Mouse (Mus musculus) ovary, adult 18-20 months (tissue): ENCODE measurements around the gene Smim1.

Source experiments
- DNase-seq: peaks from one replicate; pipeline ENCODE4 v3.0.0; 2022; ENCODE audit warnings: low spot score, mixed read lengths

The Smim1 gene

GRCm38 (mm10) chr4:154025641-154026440 is at the start of gene Smim1:
Smim1 (minus strand) TSS chr4:154026230.
- DNase-seq, result peak; percentile 82

GRCm38 (mm10) chr4:154071941-154072340 is 45.9 kb upstream of the Smim1 start:
- DNase-seq, result no peak

GRCm38 (mm10) chr4:154071521-154071920 is 45.5 kb upstream of the Smim1 start:
- no peak for DNase-seq

GRCm38 (mm10) chr4:154070896-154071295 is 44.9 kb upstream of the Smim1 start:
- DNase-seq, result no peak

- DNase-seq, result no peak
Measured at GRCm38 (mm10) chr4:154064827-154065773, 39.1 kb upstream of the Smim1 start.

- DNase-seq, result no peak
Measured at GRCm38 (mm10) chr4:154057696-154058095, 31.7 kb upstream of the Smim1 start.

GRCm38 (mm10) chr4:154056661-154057060 is 30.6 kb upstream of the Smim1 start:
- DNase-seq, result no peak

GRCm38 (mm10) chr4:154056046-154056445 is 30.0 kb upstream of the Smim1 start:
- no peak for DNase-seq

GRCm38 (mm10) chr4:154055482-154055881 is 29.5 kb upstream of the Smim1 start:
- DNase-seq, result no peak

- no peak for DNase-seq
Measured at GRCm38 (mm10) chr4:154053065-154053464, 27.0 kb upstream of the Smim1 start.

- no peak for DNase-seq
Measured at GRCm38 (mm10) chr4:154051401-154051800, 25.4 kb upstream of the Smim1 start.

GRCm38 (mm10) chr4:154045837-154046236 is 19.8 kb upstream of the Smim1 start:
- no peak for DNase-seq

GRCm38 (mm10) chr4:154042577-154042976 is 16.5 kb upstream of the Smim1 start, which contains the start of gene Ccdc27:
Ccdc27 (minus strand) TSS chr4:154042677.
- no peak for DNase-seq

GRCm38 (mm10) chr4:154037123-154037522 is 11.1 kb upstream of the Smim1 start:
- DNase-seq, result no peak

GRCm38 (mm10) chr4:154028646-154029045 is 2.6 kb upstream of the Smim1 start:
- no peak for DNase-seq

GRCm38 (mm10) chr4:154028066-154028465 is 2.0 kb upstream of the Smim1 start:
- DNase-seq, result no peak

GRCm38 (mm10) chr4:154026441-154026761 is 371 bp upstream of the Smim1 start:
- no peak for DNase-seq

GRCm38 (mm10) chr4:154024729-154025521 is 1.1 kb downstream of the Smim1 start:
- DNase-seq, result no peak

- DNase-seq, result peak; percentile 80
Measured at GRCm38 (mm10) chr4:154023754-154024601, 2.1 kb downstream of the Smim1 start.

GRCm38 (mm10) chr4:154022844-154023243 is 3.2 kb downstream of the Smim1 start:
- DNase-seq, result no peak

GRCm38 (mm10) chr4:154022407-154022806 is 3.6 kb downstream of the Smim1 start:
- peak; percentile 71 for DNase-seq
